In genomic region chr9:99376591-99377418, GRCm38 (mm10) we compare ENCODE assay signal across 8 mouse cellular contexts. TPM values are rescaled to one million over a fixed set of nuclear protein-coding genes. Genes with fewer than 3 reads are reported as not detected.
A peak's percentile ranks its signal among the peaks of the same experiment; 100 is the strongest.
DNase-seq lines count a peak whose midpoint lies in the region; ATAC-seq lines count a peak whose summit lies in the region.

No protein-coding gene starts in this region.

- H3K36me3 ChIP-seq in forebrain, embryonic 14.5 days (ENCODE audit: control insufficient read depth, insufficient read depth, low read length): no peaks in the 10 kb centered on the region
- no peaks in the 10 kb centered on the region for H3K36me3 ChIP-seq in hindbrain, embryonic 15.5 days

- H3K4me3 ChIP-seq in forebrain, embryonic 14.5 days (ENCODE audit: low read depth, low read length): no peak overlapping the region
- H3K4me3 ChIP-seq in hindbrain, embryonic 15.5 days: no peak overlapping the region

- H3K27ac ChIP-seq in forebrain, embryonic 14.5 days (ENCODE audit: low read depth, low read length): no peak overlapping the region
- no peak overlapping the region for H3K27ac ChIP-seq in hindbrain, embryonic 15.5 days (replicated peaks)

- H3K4me1 ChIP-seq in forebrain, embryonic 14.5 days (ENCODE audit: control insufficient read depth, insufficient read depth, low read length): no peaks in the 10 kb centered on the region
- no peaks in the 10 kb centered on the region for H3K4me1 ChIP-seq in hindbrain, embryonic 15.5 days (replicated peaks)

- no peak overlapping the region for H3K4me2 ChIP-seq in forebrain, embryonic 14.5 days (ENCODE audit: low read length)
- peak overlapping the region; percentile 29; the same call in 1 of the 2 replicates for H3K4me2 ChIP-seq in hindbrain, embryonic 15.5 days

- no peaks in the 10 kb centered on the region for H3K9me3 ChIP-seq in forebrain, embryonic 14.5 days (replicated peaks; ENCODE audit: control insufficient read depth, low read length)
- H3K9me3 ChIP-seq in hindbrain, embryonic 15.5 days: no peaks in the 10 kb centered on the region

- peak; percentile 40; the same call in 1 of the 2 replicates for ATAC-seq in forebrain, embryonic 14.5 days
- ATAC-seq in hindbrain, embryonic 15.5 days (ENCODE audit: low FRiP score, low read depth): 0 out of 2 replicates have a peak, but pooled peaks have one; percentile 30

- no peak overlapping the region for H3K9ac ChIP-seq in forebrain, embryonic 14.5 days (ENCODE audit: low read length)
- no peak overlapping the region for H3K9ac ChIP-seq in hindbrain, embryonic 15.5 days

- no peaks in the 10 kb centered on the region for H3K27me3 ChIP-seq in forebrain, embryonic 14.5 days (replicated peaks; ENCODE audit: control insufficient read depth, insufficient read depth, low read length)
- H3K27me3 ChIP-seq in hindbrain, embryonic 15.5 days: 0 out of 2 replicates have a peak, but pooled peaks cover 3% of the 10 kb centered on the region

- 10% methylated on average over 14 of the region's 14 CpGs for WGBS in forebrain, embryonic 14.5 days
- WGBS in hindbrain, embryonic 15.5 days: 6% methylated on average over 14 of the region's 14 CpGs

- peak; percentile 43 for DNase-seq in gastrocnemius, adult 18-20 months (ENCODE audit: low spot score)
- no peak for DNase-seq in gastrocnemius, adult 8-10 months (ENCODE audit: low spot score in 2 of 2)
- DNase-seq in CD4-positive helper T cell, adult 2 months (ENCODE audit: low read depth, low spot score): peak; percentile 26
- DNase-seq in c-Kit-negative CD71-positive TER-119-positive erythroid progenitor cells, embryonic 14.5 days (ENCODE audit: low read depth, low spot score): peak; percentile 28
- DNase-seq in forebrain, embryonic 14.5 days (ENCODE audit: low spot score): peak; percentile 65
- DNase-seq in lung, postnatal 14 days: peak; percentile 70
- DNase-seq in retina, embryonic 14.5 days (ENCODE audit: low spot score): peak; percentile 72

RNA-seq across cellular contexts. Expression of gene Esyt3, which starts 18.4 kb away (rescaled TPM):
- not detected for total RNA-seq in gastrocnemius, adult 18-20 months (2021)
- total RNA-seq in gastrocnemius, adult 8-10 months (2022): not detected
- polyA plus RNA-seq in forebrain, embryonic 14.5 days (2014; fragmentation: Nextera tagmentation; extraction: Ambion mirVana): 0.52 and 0.58 TPM in 2 replicates
- 0.76 and 0.87 TPM in 2 replicates for polyA plus RNA-seq in hindbrain, embryonic 15.5 days (2015; fragmentation: Nextera tagmentation; extraction: Ambion mirVana)

Comparison
In these comparisons a context has a peak if more than half of its experiments do, and no peak if none do; other contexts are left out.
1. DNase-seq: peak in gastrocnemius, adult 18-20 months (single experiment), CD4-positive helper T cell, adult 2 months (single experiment), c-Kit-negative CD71-positive TER-119-positive erythroid progenitor cells, embryonic 14.5 days (single experiment), forebrain, embryonic 14.5 days (single experiment), lung, postnatal 14 days (single experiment) and retina, embryonic 14.5 days (single experiment); none in gastrocnemius, adult 8-10 months (0 of 2).